Mouse (Mus musculus) bone marrow macrophage, adult 2 months (primary cell): ENCODE data around the gene Nup107.

Experiments
- CTCF ChIP-seq: IDR thresholded peaks from 2 replicates; pipeline ENCODE4 v1.5.1; 2012; ENCODE audit warnings: low read depth, mild to moderate bottlenecking, low read length, moderate library complexity
- POLR2A ChIP-seq: IDR thresholded peaks from 2 replicates; pipeline ENCODE4 v1.6.1; 2012; ENCODE audit warnings: mild to moderate bottlenecking, low read depth, low read length, borderline replicate concordance

- TF ChIP-seq POLR2A: no peak
- TF ChIP-seq CTCF: no peak
Observed at GRCm38 (mm10) chr10:117760831-117761335, 31.6 kb downstream of the Nup107 start.
